Mouse (Mus musculus) cerebellum, adult 2 months (tissue): ENCODE data around the gene Stat4.

Source experiments
- CTCF ChIP-seq: fragments of 200-500 bp; IDR thresholded peaks from 2 replicates; pipeline ENCODE4 v1.5.1; 2011; ENCODE audit warnings: low read depth, mild to moderate bottlenecking, control low read depth, low read length, moderate library complexity, borderline replicate concordance; ENCODE audit not compliant: insufficient read depth
- POLR2A ChIP-seq: fragments of 200-500 bp; IDR thresholded peaks from 2 replicates; pipeline ENCODE4 v1.6.1; 2011; ENCODE audit warnings: low read length, control low read depth, borderline replicate concordance; ENCODE audit not compliant: insufficient read depth

DNA sequence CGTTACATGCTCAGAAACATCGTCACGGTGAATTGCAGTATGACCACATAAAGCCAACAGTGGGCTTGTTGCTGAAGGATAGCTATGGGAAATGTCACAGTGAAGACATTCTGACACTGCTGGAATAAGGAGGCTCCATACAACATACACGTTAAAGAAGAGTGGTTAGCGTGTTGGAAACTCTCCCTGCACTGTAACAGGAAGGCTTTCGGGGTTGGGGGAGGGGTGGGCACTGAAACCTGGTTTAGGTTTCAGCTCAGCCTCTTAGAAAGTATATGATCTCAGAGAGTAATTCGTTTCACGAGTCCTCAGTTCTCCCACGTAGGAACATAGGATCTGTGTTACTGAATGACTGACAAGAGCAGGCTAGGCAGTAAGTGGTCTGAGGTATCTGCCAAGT is 52.7 kb downstream of the Stat4 start:
- TF ChIP-seq POLR2A = no peak
- no peak for TF ChIP-seq CTCF
